Mouse (Mus musculus) heart, embryonic 14.5 days (tissue): ENCODE measurements around the gene Rfng. TPM values are rescaled to one million over a fixed set of nuclear protein-coding genes. Genes with fewer than 3 reads are reported as not detected.

Source experiments
- ATAC-seq: fragments of 200-750 bp; cut with Nextera tagmentation; 2 replicates; pipeline ENCODE4 v1.8.0; 2017; ENCODE audit warnings: low read depth, moderate TSS enrichment; ENCODE audit not compliant: insufficient number of reproducible peaks, insufficient read depth, low FRiP score
- H3K27ac ChIP-seq, 2 experiments: fragments of 200-500 bp in 1 of 2; fragments of 300-500 bp in 1 of 2; sonication (generic) in 1 of 2; replicated peaks in 1 of 2; 2 replicates each; pipeline ENCODE4 v1.5.1; 2012 to 2014; ENCODE audit warnings: low read depth in 2 of 2, low read length in 2 of 2, control low read depth in 1 of 2, mild to moderate bottlenecking in 1 of 2, mixed read lengths in 1 of 2; ENCODE audit not compliant: control insufficient read depth in 1 of 2, insufficient read depth in 1 of 2
- H3K27me3 ChIP-seq: fragments of 300-500 bp; sonication (generic); 2 replicates; pipeline ENCODE4 v1.6.1; 2014; ENCODE audit warnings: mild to moderate bottlenecking, low read length, control low read depth; ENCODE audit not compliant: control insufficient read depth, insufficient read depth
- H3K36me3 ChIP-seq: fragments of 300-500 bp; sonication (generic); 2 replicates; pipeline ENCODE4 v1.6.1; 2014; ENCODE audit warnings: mild to moderate bottlenecking, control low read depth, low read length, mixed read lengths; ENCODE audit not compliant: control insufficient read depth, insufficient read depth
- H3K4me1 ChIP-seq, 2 experiments: fragments of 200-500 bp in 1 of 2; fragments of 300-500 bp in 1 of 2; sonication (generic) in 1 of 2; 2 replicates each; pipeline ENCODE4 v1.6.1; 2012 to 2014; ENCODE audit warnings: low read length in 2 of 2, control low read depth in 1 of 2, mixed read lengths in 1 of 2; ENCODE audit not compliant: control insufficient read depth in 2 of 2, insufficient read depth in 2 of 2
- H3K4me2 ChIP-seq: fragments of 300-500 bp; sonication (generic); 2 replicates; pipeline ENCODE4 v1.6.1; 2014; ENCODE audit warnings: mild to moderate bottlenecking, low read length
- H3K4me3 ChIP-seq, 2 experiments: fragments of 200-500 bp in 1 of 2; fragments of 300-500 bp in 1 of 2; sonication (generic) in 1 of 2; 2 replicates each; pipeline ENCODE4 v1.5.1; 2012 to 2014; ENCODE audit warnings: low read length in 2 of 2, mild to moderate bottlenecking in 2 of 2, control low read depth in 1 of 2, low read depth in 1 of 2, moderate library complexity in 1 of 2; ENCODE audit not compliant: control insufficient read depth in 1 of 2, insufficient read depth in 1 of 2
- H3K9ac ChIP-seq: fragments of 300-500 bp; sonication (generic); 2 replicates; pipeline ENCODE4 v1.6.1; 2014; ENCODE audit warnings: mild to moderate bottlenecking, low read length
- H3K9me3 ChIP-seq: fragments of 300-500 bp; sonication (generic); 2 replicates; pipeline ENCODE4 v1.6.1; 2016; ENCODE audit warnings: low read length, control low read depth; ENCODE audit not compliant: control insufficient read depth
- WGBS: fragments of 180-500 bp; shearing (Covaris S2); extraction: QIAGEN DNeasy Blood & Tissue Kit; methylation state at CpG from one replicate; pipeline ENCODE4 v1.1.7; 2014; 5-methylcytosine and 5-hydroxymethylcytosine counted together
- polyA plus RNA-seq: library from polyadenylated mRNA; unstranded; fragments of >200 nt; fragmentation: Nextera tagmentation; extraction: Ambion mirVana; gene quantifications from 2 replicates; pipeline ENCODE4 v1.2.1, GENCODE M21; 2014

The Rfng gene
- polyA plus RNA-seq, 1 experiment from 2014 or later = 16.7 TPM

DNA sequence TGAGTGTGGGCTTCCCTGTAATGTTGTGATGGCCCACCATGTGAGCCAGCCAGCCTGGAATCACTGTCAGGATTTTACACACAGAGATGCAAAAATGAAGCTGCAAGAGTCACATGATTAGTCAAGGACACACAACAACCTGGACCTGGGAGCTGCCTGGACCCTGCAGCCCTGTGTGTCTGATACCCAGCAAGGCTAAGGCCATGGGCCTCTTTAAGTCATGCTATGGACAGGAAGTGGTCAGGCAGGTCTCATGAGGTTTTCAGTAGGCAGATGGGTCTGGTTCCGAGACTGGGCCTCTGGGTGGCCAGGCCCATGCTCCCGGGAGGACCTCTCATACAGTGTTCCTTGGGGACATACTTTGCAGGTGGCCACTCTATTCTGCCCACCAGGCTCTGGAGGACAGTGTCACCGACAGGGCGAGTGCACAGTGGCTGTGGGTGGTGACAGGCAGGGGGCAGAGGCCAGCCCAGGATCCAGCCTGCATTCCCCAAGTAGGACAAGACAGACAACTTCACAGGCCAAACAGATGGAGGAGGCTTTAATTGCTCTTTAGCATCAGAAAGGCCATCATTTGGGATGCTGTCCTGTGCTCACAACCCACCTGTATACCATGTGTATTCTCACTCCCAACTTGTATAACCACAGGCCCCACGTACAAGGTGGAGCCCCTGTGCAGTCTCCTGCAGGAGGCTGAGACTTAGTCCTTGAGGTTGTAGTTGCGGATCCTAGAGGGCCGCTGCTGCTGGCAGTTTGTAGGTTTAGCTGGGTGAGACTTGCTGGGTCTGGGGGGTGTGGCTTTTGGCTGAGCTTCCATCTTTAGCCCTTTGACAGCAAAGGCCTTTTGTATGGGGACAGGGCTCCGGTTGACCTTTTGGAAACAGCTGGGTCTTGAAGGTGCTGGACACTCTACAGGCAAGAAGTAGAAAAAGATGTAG, 42.3 kb upstream of the Rfng start:
- no peak overlapping the region for H3K9ac ChIP-seq
- no peak overlapping the region for H3K4me2 ChIP-seq
- 0 out of 4 replicates have a peak overlapping the region, but pooled peaks of 1 of the 2 experiments have one; percentile 93 for H3K27ac ChIP-seq
- WGBS = 83% methylated on average over 8 of the region's 8 CpGs
- H3K4me1 ChIP-seq = peaks cover 22 to 29% of the 10 kb centered on the region in 2 experiments
- H3K4me3 ChIP-seq = no peak overlapping the region
- H3K9me3 ChIP-seq = no peaks in the 10 kb centered on the region
- ATAC-seq = no peak
- H3K27me3 ChIP-seq = no peaks in the 10 kb centered on the region
- peaks cover 8% of the 10 kb centered on the region; the same call in 1 of the 2 replicates for H3K36me3 ChIP-seq

- Histone ChIP-seq H3K27ac (peak overlapping the region; percentile 93 to 94), H3K9me3 (no peaks in the 10 kb centered on the region), H3K36me3 (peaks cover 17% of the 10 kb centered on the region), H3K4me3 (peak overlapping the region in 1 of 2 experiments; percentile 68; a peak in 2 of 4 replicates), H3K4me2 (peak overlapping the region; percentile 87), H3K4me1 (peaks cover 29 to 34% of the 10 kb centered on the region in 2 experiments), H3K9ac (peak overlapping the region; percentile 87), H3K27me3 (no peaks in the 10 kb centered on the region)
- WGBS = 43% methylated on average over 4 of the region's 4 CpGs
- no peak for ATAC-seq
These were observed 41.4 kb upstream of the Rfng start for GRCm38 (mm10) chr11:120825289-120825863.

- Histone ChIP-seq H3K9ac (peak overlapping the region; percentile 87), H3K27ac (peak overlapping the region; percentile 93 to 94), H3K4me1 (peaks cover 29 to 34% of the 10 kb centered on the region in 2 experiments), H3K9me3 (no peaks in the 10 kb centered on the region), H3K4me3 (peak overlapping the region; percentile 68 to 81), H3K4me2 (peak overlapping the region; percentile 87), H3K27me3 (no peaks in the 10 kb centered on the region), H3K36me3 (peaks cover 22% of the 10 kb centered on the region)
- no peak for ATAC-seq
- WGBS = 0% methylated on average over 21 of the region's 21 CpGs
These were observed 40.8 kb upstream of the Rfng start for GRCm38 (mm10) chr11:120824787-120825288.

GRCm38 (mm10) chr11:120823956-120824786, 40.2 kb upstream of the Rfng start, which contains the start of gene Fasn:
TSS of gene Fasn (minus strand) at chr11:120824547.
- H3K4me3 ChIP-seq = peak within 1 kb of the TSS; percentile 68 to 81
- peak within 1 kb of the TSS; percentile 93 to 94 for H3K27ac ChIP-seq
- ATAC-seq = peak; percentile 88
- under 1% methylated on average over 101 of the region's 109 CpGs for WGBS
- H3K4me2 ChIP-seq = peak within 1 kb of the TSS; percentile 87
- H3K27me3 ChIP-seq = no peaks in the 10 kb centered on the region
- H3K9me3 ChIP-seq = no peaks in the 10 kb centered on the region
- H3K36me3 ChIP-seq = peaks cover 29% of the 10 kb centered on the region
- peaks cover 29 to 34% of the 10 kb centered on the region in 2 experiments for H3K4me1 ChIP-seq
- H3K9ac ChIP-seq = peak within 1 kb of the TSS; percentile 87

GRCm38 (mm10) chr11:120823551-120823947, 39.5 kb upstream of the Rfng start:
- Histone ChIP-seq H3K9me3 (no peaks in the 10 kb centered on the region), H3K27ac (peak overlapping the region; percentile 88 to 93), H3K36me3 (peaks cover 35% of the 10 kb centered on the region), H3K4me3 (peak overlapping the region; percentile 68 to 81), H3K9ac (peak overlapping the region; percentile 87), H3K4me2 (peak overlapping the region; percentile 87), H3K27me3 (no peaks in the 10 kb centered on the region), H3K4me1 (peaks cover 29 to 34% of the 10 kb centered on the region in 2 experiments)
- under 1% methylated on average over 40 of the region's 40 CpGs for WGBS
- ATAC-seq = peak; percentile 16; the same call in 1 of the 2 replicates

DNA sequence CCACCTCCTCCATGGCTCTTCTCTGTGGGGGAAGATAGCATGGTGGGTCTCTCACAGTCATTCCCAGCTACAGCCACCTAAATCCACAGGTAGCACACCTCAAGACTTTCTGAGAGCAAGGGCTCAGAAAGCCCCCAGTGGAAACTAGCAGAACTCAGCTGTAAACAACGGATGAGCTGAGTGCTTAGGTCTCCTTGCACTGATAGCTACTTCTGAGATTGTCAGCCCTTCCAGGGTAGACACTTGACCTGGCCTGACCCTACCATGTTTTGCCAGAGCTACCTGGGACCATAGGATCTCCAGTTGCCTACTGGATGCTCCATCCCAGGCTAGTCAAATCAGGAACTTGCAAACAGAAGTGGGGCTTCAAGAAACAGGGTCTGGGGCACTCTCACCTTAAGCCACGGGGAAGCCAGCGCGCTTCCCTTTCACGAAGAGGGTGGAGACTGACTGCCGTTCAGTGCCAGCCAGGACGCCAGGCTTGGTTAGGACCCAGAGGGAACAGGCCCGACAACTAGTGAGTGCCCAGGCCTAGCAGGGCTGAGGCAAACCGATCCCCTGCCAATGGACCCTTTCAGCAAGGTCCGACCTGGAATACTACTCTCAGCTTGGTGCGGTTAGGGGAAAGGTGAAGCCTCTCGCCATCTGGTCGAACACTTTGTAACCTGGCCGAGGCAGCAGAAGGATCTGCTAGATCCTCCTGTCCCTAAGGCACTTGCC, 39.0 kb upstream of the Rfng start:
- no peaks in the 10 kb centered on the region for H3K9me3 ChIP-seq
- peak overlapping the region; percentile 87 for H3K9ac ChIP-seq
- peaks cover 40% of the 10 kb centered on the region for H3K36me3 ChIP-seq
- no peak for ATAC-seq
- peak overlapping the region; percentile 87 for H3K4me2 ChIP-seq
- H3K4me1 ChIP-seq = peaks cover 29 to 34% of the 10 kb centered on the region in 2 experiments
- WGBS = 2% methylated on average over 14 of the region's 14 CpGs
- H3K27ac ChIP-seq = peak overlapping the region; percentile 88 to 93
- peak overlapping the region; percentile 68 to 81 for H3K4me3 ChIP-seq
- H3K27me3 ChIP-seq = no peaks in the 10 kb centered on the region
